Mouse (Mus musculus) ES-Bruce4 (cell line): ENCODE measurements around the gene Mid1. TPM values are rescaled to one million over a fixed set of nuclear protein-coding genes. Genes with fewer than 3 reads are reported as not detected.
"Not testable (repeated sequence)": the region's sequence is repeated elsewhere in the genome, so short reads cannot be mapped to it uniquely, and the experiment has no call there.

Experiments used
- H3K27ac ChIP-seq: 2 replicates; pipeline ENCODE4 v1.5.1; 2012; ENCODE audit warnings: low read length, inconsistent platforms; ENCODE audit not compliant: insufficient read depth
- H3K27me3 ChIP-seq: 2 replicates; pipeline ENCODE4 v1.6.1; 2012; ENCODE audit warnings: mild to moderate bottlenecking, low read length, inconsistent platforms; ENCODE audit not compliant: control insufficient read depth, poor library complexity, insufficient read depth, severe bottlenecking
- H3K36me3 ChIP-seq: 2 replicates; pipeline ENCODE4 v1.6.1; 2012; ENCODE audit warnings: inconsistent platforms, mild to moderate bottlenecking, low read length, moderate library complexity; ENCODE audit not compliant: control insufficient read depth, poor library complexity, insufficient read depth, severe bottlenecking
- H3K4me1 ChIP-seq: one replicate; pipeline ENCODE4 v1.8.1; 2011; ENCODE audit warnings: low read length; ENCODE audit not compliant: control insufficient read depth, insufficient read depth
- H3K4me3 ChIP-seq: 2 replicates; pipeline ENCODE4 v1.5.1; 2011; ENCODE audit warnings: low read depth, mild to moderate bottlenecking, low read length
- H3K9ac ChIP-seq: 2 replicates; pipeline ENCODE4 v1.6.1; 2012; ENCODE audit warnings: low read depth, mild to moderate bottlenecking, inconsistent platforms; ENCODE audit not compliant: poor library complexity, severe bottlenecking
- H3K9me3 ChIP-seq: replicated peaks from 2 replicates; pipeline ENCODE4 v1.6.1; 2012; ENCODE audit warnings: mild to moderate bottlenecking, low read length, inconsistent platforms; ENCODE audit not compliant: control insufficient read depth, poor library complexity, insufficient read depth, severe bottlenecking
- polyA plus RNA-seq: library from polyadenylated mRNA; stranded (reverse); fragments of >200 nt; gene quantifications from 2 replicates; pipeline ENCODE4 v1.2.4, GENCODE M21; 2011; ENCODE audit warnings: low read depth; ENCODE audit not compliant: missing spikeins, insufficient read depth, insufficient read length

Mid1 gene
- polyA plus RNA-seq, 1 experiment = 125 TPM

DNA sequence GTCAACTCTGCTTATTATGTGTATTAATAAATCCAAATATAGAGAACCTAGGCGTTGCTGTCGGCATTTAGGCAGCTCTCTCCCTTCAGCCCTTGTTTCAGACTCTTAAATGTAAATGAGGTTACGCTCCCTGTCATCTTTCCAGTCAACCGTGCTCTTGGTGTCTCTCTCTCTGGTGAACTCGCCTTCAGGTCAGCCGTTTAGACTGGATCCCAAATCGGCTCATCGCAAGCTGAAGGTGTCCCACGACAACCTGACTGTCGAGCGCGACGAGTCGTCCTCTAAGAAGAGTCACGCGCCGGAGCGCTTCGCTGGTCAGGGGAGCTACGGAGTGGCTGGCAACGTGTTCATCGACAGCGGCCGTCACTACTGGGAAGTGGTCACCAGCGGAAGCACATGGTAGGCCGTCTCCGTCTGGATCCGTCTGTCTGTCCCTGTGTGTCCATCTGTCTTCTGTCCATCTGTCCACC, 302.4 kb downstream of the Mid1 start:
- H3K27ac ChIP-seq, H3K9me3 ChIP-seq, H3K4me3 ChIP-seq, H3K27me3 ChIP-seq, H3K9ac ChIP-seq: not testable (repeated sequence)
- peaks cover 29% of the 10 kb centered on the region for H3K36me3 ChIP-seq
- peaks cover 13% of the 10 kb centered on the region for H3K4me1 ChIP-seq

DNA sequence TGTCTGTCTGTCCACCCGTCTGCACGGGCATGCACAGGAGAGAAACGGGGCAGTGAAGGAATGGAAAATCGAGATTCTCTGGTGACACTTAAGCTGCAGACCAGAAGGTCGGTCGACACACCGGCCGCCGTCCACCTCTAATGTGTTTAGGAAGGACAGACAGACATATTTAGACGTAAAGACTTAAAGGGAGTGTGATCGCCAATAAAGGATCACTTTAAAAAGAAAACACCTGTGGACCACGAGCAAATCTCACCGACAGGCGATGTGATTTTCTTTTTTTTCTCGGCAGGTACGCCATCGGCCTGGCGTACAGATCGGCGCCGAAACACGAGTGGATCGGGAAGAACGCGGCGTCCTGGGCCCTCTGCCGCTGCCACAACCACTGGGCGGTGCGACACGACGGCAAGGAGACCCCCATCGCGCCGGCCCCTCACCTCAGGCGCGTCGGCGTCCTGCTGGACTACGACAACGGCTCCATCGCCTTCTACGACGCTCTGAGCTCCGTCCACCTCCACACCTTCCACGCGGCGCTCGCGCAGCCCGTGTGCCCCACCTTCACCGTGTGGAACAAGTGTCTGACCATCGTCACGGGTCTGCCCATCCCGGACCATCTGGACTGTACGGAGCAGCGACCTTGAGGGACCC, 303.7 kb downstream of the Mid1 start:
- peaks cover 16% of the 10 kb centered on the region for H3K36me3 ChIP-seq
- H3K27ac ChIP-seq, H3K27me3 ChIP-seq, H3K9me3 ChIP-seq: not testable (repeated sequence)
- H3K9ac ChIP-seq = peak overlapping the region; percentile 0; the same call in 1 of the 2 replicates
- H3K4me1 ChIP-seq = peaks cover 16% of the 10 kb centered on the region
- H3K4me3 ChIP-seq = peak overlapping the region; percentile 1

DNA sequence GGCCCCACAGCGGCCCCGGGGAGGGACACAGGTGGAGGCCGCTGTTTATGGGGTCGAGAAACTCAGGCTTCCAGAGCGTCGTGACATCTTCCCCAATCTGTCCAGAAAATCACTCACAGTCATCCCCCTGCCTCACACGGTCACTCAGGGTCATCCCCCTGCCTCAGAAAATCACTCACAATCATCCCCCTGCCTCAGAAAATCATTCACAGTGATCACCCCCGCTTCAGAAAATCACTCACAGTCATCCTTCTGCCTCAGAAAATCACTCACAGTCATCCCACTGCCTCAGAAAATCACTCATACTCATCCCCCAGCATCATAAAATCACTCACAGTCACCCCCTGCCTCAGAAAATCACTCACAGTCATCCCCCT, 304.2 kb downstream of the Mid1 start:
- H3K27me3 ChIP-seq, H3K9me3 ChIP-seq, H3K4me3 ChIP-seq, H3K27ac ChIP-seq: not testable (repeated sequence)
- Histone ChIP-seq H3K36me3 (peaks cover 12% of the 10 kb centered on the region), H3K9ac (peak overlapping the region; percentile 0; the same call in 1 of the 2 replicates), H3K4me1 (peaks cover 16% of the 10 kb centered on the region)

DNA sequence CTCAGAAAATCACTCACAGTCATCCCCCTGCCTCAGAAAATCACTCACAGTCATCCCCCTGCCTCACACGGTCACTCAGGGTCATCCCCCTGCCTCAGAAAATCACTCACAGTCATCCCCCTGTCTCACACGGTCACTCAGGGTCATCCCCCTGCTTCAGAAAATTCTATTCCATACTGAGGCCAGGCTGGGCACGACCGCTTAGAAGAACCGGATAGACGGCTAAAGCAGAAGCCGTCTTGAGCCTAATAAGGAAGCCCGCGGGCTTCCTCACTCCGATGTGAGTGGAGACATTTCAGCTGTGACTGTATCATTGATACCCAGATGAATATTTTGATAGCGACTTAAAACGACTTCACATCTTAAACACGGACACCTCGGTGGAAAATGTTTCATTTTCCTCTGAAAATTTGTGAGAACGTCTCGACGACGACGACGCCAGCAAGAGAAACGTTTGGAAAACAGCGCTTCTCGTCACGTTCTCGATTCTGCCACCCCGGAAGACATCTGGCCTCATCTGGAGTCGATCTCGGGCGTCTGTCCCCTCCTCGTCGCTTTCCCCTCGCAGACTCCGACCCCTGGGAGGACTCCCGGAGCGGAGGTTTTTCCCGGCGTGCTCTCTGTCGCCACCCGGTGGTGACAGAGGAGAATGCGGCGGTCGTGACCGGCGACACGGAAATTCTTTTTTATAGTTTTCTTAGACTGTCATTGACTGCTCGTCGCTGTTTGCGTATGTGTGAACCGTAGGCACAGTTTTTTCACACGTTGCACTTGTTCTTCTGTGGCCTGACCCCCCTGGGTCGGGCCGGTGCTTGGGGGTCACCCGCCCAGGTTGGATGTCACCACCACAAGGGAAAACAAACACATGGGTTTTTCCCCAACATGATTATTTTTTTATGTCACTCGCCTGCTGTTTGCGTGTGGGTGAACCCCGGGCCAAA, 305.0 kb downstream of the Mid1 start:
- Histone ChIP-seq H3K4me1 (peaks cover 16% of the 10 kb centered on the region), H3K4me3 (peak overlapping the region; percentile 4), H3K9ac (peak overlapping the region; percentile 1; the same call in 1 of the 2 replicates)
- H3K36me3 ChIP-seq, H3K27me3 ChIP-seq, H3K9me3 ChIP-seq, H3K27ac ChIP-seq: not testable (repeated sequence)

DNA sequence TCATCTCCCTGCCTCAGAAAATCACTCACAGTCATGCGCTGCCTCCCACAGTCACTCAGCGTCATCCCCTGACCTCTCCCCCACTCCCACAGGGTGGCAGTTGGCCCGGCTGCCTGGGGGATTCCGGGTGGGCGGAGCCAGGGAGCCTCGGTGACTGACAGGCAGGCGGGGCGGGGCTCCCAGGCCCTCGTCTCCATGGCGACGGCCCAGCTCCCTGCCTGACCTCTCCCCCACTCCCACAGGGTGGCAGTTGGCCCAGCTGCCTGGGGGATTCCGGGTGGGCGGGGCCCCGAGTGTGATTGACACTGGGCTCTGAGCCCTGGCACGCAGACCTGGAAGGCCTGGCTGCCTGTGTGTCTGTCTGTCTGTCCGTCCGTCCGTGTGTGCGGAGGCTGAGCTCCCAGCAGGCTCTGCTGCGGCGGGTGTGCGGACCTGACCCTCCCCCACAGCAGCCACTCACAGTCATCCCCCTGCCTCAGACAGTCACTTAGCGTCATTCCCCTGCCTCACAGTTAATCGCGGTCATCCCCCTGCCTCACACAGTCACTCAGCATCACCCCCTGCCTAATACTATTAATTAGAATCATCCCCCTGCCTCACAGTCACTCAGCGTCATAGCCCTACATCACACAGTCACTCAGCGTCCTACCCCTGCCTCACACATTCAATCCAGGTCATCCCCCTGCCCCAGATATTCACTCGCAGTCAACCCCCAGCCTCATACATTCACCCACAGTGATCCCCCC, 306.3 kb downstream of the Mid1 start:
- not testable (repeated sequence) for H3K36me3 ChIP-seq
- peak overlapping the region; percentile 7 for H3K27ac ChIP-seq
- H3K4me3 ChIP-seq = peak overlapping the region; percentile 11

DNA sequence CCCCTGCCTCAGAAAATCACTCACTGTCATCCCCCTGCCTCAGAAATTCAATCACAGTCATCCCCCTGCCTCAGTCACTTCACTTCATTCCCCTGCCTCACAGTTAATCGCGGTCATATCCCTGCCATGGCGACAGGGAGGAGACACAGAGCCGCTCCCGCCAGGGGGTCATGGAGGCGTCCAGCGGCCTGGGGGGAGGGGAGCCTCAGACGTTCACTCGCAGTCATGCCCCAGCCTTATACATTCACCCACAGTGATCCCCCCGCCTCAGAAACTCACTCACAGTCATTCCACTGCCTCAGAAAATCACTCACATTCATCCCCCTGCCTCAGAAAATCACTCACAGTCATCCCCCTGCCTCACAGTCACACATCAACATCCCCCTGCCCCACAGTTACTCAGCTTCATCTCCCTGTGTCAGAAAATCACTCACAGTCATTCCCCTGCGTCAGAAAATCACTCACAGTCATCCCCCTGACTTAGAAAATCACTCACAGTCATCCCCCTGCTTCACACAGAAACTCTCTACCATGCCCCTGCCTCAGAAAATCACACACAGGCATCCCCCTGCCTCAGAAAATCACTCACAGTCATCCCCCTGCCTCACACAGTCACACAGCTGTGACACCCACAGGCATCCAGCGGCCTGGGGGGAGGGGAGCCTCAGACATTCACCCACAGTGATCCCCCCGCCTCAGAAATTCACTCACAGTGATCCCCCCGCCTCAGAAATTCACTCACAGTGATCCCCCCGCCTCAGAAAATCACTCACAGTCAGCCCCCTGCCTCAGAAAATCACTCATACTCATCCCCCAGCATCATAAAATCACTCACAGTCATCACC, 307.3 kb downstream of the Mid1 start:
- Histone ChIP-seq H3K4me1 (peaks cover 16% of the 10 kb centered on the region), H3K27me3 (peaks cover 13% of the 10 kb centered on the region)
- not testable (repeated sequence) for H3K4me3 ChIP-seq, H3K27ac ChIP-seq, H3K36me3 ChIP-seq, H3K9ac ChIP-seq, H3K9me3 ChIP-seq

More for the DNA sequence above, 306.3 kb downstream of the Mid1 start:
- not testable (repeated sequence) for H3K9ac ChIP-seq, H3K9me3 ChIP-seq
- H3K4me1 ChIP-seq = peaks cover 16% of the 10 kb centered on the region
- H3K27me3 ChIP-seq = peaks cover 13% of the 10 kb centered on the region

DNA sequence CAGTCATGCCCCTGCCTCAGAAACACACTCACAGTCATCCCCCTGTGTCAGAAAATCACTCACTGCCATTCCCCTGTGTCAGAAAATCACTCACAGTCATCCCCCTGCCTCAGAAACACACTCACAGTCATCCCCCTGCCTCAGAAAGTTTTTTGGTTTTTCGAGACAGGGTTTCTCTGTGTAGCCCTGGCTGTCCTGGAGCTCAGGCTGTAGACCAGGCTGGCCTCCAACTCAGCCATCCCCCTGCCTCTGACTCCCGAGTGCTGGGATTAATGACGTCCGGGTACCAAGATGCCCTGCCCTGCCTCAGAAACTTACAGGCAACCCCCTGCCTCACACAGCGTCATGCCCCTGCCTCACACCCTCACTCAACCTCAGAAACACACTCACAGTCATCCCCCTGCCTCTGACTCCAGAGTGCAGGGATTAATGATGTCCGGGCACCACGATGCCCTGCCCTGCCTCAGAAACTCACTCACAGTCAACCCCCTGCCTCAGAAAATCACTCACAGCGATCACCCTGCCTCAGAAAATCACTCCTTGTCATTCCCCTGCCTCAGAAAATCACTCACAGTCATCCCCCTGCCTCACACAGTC, 308.1 kb downstream of the Mid1 start:
- H3K27me3 ChIP-seq = peaks cover 13% of the 10 kb centered on the region
- H3K4me1 ChIP-seq = peaks cover 14% of the 10 kb centered on the region
- not testable (repeated sequence) for H3K4me3 ChIP-seq, H3K9ac ChIP-seq, H3K36me3 ChIP-seq, H3K9me3 ChIP-seq, H3K27ac ChIP-seq

DNA sequence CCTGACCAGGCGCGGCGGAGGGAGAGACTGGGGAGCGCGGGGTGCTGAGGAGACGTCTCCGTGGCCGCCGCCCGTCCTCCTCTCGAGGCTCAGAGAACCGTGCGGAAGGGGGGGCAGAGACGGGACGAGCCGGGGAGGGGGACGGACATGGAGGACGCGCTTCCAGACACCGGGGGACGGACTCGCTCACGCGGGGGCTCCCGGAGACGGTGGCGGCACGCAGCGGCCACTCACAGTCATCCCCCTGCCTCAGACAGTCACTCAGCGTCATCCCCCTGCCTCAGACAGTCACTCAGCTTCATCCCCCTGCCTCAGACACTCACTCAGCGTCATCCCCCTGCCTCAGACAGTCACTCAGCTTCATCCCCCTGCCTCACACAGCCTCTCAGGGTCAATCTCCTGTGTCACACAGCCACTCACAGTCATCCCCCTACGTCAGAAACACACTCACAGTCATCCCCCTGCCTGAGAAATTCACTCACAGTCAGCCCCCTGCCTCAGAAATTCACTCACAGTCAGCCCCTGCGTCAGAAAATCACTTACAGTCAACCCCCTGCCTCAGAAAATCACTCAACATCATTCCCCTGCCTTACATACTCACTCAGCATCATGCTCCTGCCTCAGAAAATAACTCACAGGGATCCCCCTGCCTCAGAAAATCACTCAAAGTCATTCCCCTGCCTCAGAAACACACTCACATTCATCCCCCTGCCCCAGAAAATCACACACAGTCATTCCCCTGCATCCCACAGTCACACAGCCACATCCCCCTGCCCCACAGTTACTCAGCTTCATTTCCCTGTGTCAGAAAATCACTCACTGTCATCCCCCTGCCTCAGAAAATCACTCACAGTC, 309.2 kb downstream of the Mid1 start:
- not testable (repeated sequence) for H3K36me3 ChIP-seq, H3K9me3 ChIP-seq, H3K27ac ChIP-seq
- Histone ChIP-seq H3K4me1 (peaks cover 13% of the 10 kb centered on the region), H3K9ac (peak overlapping the region; percentile 1), H3K4me3 (peak overlapping the region; percentile 3), H3K27me3 (peaks cover 13% of the 10 kb centered on the region)
